Mouse (Mus musculus) hematopoietic multipotent progenitor cell, adult 10-12 weeks (in vitro differentiated cells): ENCODE measurements around the gene Cdc34b. TPM values are rescaled to one million over a fixed set of nuclear protein-coding genes. Genes with fewer than 3 reads are reported as not detected.

Source experiments
- polyA plus RNA-seq: library from polyadenylated mRNA; stranded (reverse); fragments of >175 nt; gene quantifications from 2 replicates; pipeline ENCODE4 v1.2.3, GENCODE M21; 2012; ENCODE audit warnings: low replicate concordance

The Cdc34b gene
- polyA plus RNA-seq, result not detected in 2 replicates

DNA sequence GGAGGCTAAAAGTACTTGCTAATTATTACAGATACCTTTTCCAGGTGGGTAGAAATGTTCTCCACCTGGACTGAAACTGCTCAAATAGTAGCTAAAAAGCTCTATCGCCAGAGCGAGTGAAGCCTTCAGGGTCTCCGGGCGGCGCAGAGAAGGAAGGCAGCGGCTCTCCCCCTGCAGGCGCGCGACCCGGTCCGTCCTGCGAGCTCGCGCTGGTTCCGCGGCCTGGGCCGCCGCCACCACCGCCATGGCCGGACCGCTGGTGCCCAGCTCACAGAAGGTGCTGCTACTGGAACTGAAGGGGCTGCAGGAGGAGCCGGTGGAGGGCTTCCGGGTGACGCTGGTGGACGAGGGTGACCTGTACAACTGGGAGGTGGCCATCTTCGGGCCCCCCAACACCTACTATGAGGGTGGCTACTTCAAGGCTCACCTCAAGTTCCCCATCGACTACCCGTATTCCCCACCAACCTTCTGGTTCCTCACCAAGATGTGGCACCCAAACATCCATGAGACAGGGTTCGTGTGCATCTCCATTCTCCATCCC is at the start of gene Cdc34b:
Cdc34b (plus strand) TSS at position 51 of the 541 bp plus-strand sequence.

DNA sequence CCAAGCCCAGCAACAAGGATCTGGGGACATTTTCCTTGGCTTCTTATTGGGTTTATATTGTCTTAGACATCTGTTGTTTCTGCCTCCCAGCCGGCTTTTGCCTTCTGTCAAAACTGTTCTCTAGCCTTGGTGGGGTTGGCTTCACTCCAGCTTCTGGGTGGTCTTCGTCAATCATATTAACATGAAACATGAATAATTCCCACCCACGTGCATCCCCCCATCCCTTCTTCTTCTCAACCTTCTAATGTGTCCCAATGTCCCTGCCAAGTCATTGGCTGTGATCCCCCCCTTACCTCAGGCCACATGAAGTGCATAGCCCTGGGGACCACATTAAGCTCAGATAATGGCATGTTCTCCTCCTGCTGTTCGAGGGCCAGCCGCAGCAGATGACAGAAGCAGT is 37.1 kb upstream of the Cdc34b start, which contains the start of gene Gm11541:
Gm11541 (minus strand) TSS at position 28 of the 400 bp plus-strand sequence.

GRCm38 (mm10) chr11:94782603-94783002 is 41.0 kb downstream of the Cdc34b start, which contains the start of gene Tmem92:
Gene Tmem92, minus strand, starts transcription at chr11:94782703.

Other genes starting within 250 kb of the Cdc34b start
- gene Epn3, start 241.8 kb upstream of the Cdc34b start, polyA plus RNA-seq, result not detected in 2 replicates
- 0.10 and 0.17 TPM in 2 replicates for gene Mycbpap, start 220.0 kb upstream of the Cdc34b start, polyA plus RNA-seq
- gene Rsad1, start 192.5 kb upstream of the Cdc34b start, polyA plus RNA-seq, result 1.5 and 1.6 TPM in 2 replicates
- 0.31 and 0.75 TPM in 2 replicates for gene Chad, start 176.7 kb upstream of the Cdc34b start, polyA plus RNA-seq
- gene Acsf2, start 139.9 kb upstream of the Cdc34b start, polyA plus RNA-seq, result 137 and 196 TPM in 2 replicates
- 38.7 and 80.5 TPM in 2 replicates for gene Lrrc59, start 112.0 kb upstream of the Cdc34b start, polyA plus RNA-seq
- gene Mrpl27, start 88.0 kb upstream of the Cdc34b start, polyA plus RNA-seq, result 11.0 and 35.8 TPM in 2 replicates
- 1.1 and 4.2 TPM in 2 replicates for gene Eme1, start 87.8 kb upstream of the Cdc34b start, polyA plus RNA-seq
- 27.7 and 40.0 TPM in 2 replicates for gene Xylt2, start 64.3 kb upstream of the Cdc34b start, polyA plus RNA-seq
- not detected in 2 replicates for gene Gm11541, start 37.3 kb upstream of the Cdc34b start, polyA plus RNA-seq
- gene Tmem92, start 40.9 kb downstream of the Cdc34b start, polyA plus RNA-seq, result not detected in 2 replicates
- gene Col1a1, start 194.4 kb downstream of the Cdc34b start, polyA plus RNA-seq, result 0.81 and 0.82 TPM in 2 replicates
- not detected in 2 replicates for gene Hils1, start 225.8 kb downstream of the Cdc34b start, polyA plus RNA-seq
- gene Sgca, start 234.5 kb downstream of the Cdc34b start, polyA plus RNA-seq, result not detected in 2 replicates
- gene Ppp1r9b, start 249.3 kb downstream of the Cdc34b start, polyA plus RNA-seq, result 224 and 401 TPM in 2 replicates